ENCODE assay signal across 8 mouse cellular contexts in the genomic region with DNA sequence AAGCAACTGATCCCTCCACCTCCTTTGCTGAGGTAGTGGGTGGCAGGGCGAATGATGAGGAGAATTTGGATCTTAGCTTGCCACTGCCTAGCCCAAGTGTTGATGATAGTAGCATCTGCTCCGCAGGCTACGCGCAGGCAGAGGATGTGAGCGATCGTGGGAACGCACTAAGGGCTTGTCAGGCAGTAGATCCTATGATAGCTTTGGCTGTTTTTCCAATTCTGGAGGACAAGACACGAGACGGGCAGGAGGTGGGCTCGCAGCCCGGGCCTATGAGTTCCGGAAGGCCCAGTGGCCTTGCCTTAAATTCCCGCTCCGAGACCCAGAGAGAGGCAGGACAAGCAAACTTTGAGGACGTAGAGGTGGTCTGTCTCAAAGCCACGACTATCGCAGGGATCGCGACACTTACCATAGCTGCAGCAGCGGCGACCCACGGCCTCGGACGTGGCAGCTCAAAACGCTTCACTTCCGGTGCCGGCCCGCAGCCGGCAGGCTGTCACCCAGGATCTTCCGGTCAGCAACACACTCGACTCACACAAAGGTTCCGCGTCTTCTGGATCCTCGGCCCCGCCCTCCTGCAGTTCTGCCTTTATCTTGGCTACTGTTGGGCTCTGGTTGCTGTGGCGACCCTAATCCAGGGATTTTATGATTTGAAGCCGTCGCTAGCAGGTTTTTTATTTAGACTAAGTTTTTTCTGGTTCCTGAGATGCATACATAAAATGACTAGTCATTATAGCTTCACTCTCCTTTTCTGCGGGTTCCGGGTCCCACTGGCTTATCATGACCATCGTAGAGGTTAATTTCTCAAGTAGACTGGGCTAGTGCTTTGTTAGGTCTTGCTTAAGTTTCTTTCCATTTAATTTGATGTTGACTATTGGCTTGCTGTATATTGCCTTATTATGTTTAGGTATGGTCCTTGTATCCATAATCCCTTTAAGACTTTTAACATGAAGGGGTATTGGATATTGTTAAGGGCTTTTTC. TPM values are rescaled to one million over a fixed set of nuclear protein-coding genes. Genes with fewer than 3 reads are reported as not detected.
DNase-seq lines count a peak whose midpoint lies in the region; ATAC-seq and TF ChIP-seq lines count a peak whose summit lies in the region.

Gene Sec13, minus strand, starts transcription at position 508 of the 982 bp plus-strand sequence.

- ATAC-seq in forebrain, embryonic 12.5 days (ENCODE audit: low FRiP score) = peak; percentile 91
- ATAC-seq in heart, postnatal 0 days (ENCODE audit: insufficient read depth, low read depth) = peak; percentile 81
- ATAC-seq in liver, postnatal 0 days = peak; percentile 87
- ATAC-seq in neural tube, embryonic 14.5 days (ENCODE audit: low read depth) = peak; percentile 88

- H3K36me3 ChIP-seq in CH12.LX (replicated peaks in 1 of 2; ENCODE audit: control insufficient read depth in 1 of 2, insufficient read depth in 1 of 2, low read length in 1 of 2) = peaks cover 24 to 31% of the 10 kb centered on the region in 2 experiments
- peaks cover 26% of the 10 kb centered on the region for H3K36me3 ChIP-seq in forebrain, embryonic 12.5 days (replicated peaks)
- H3K36me3 ChIP-seq in heart, postnatal 0 days (replicated peaks; ENCODE audit: control insufficient read depth, insufficient read depth, low read length) = peaks cover 28% of the 10 kb centered on the region
- peaks cover 19% of the 10 kb centered on the region for H3K36me3 ChIP-seq in liver, postnatal 0 days (replicated peaks; ENCODE audit: insufficient read depth, low read length)
- H3K36me3 ChIP-seq in neural tube, embryonic 14.5 days (ENCODE audit: control insufficient read depth, insufficient read depth, low read length) = peaks cover 10% of the 10 kb centered on the region

- H3K27me3 ChIP-seq in CH12.LX (replicated peaks) = peaks cover 40% of the 10 kb centered on the region
- H3K27me3 ChIP-seq in forebrain, embryonic 12.5 days = no peaks in the 10 kb centered on the region; the same call in 1 of the 2 replicates
- H3K27me3 ChIP-seq in heart, postnatal 0 days (ENCODE audit: control insufficient read depth, insufficient read depth, low read length) = no peaks in the 10 kb centered on the region
- no peaks in the 10 kb centered on the region for H3K27me3 ChIP-seq in liver, postnatal 0 days (ENCODE audit: insufficient read depth, low read length)
- H3K27me3 ChIP-seq in neural tube, embryonic 14.5 days (ENCODE audit: control insufficient read depth, insufficient read depth, low read length) = no peaks in the 10 kb centered on the region; the same call in 1 of the 2 replicates

- TF ChIP-seq RAD21 in CH12.LX (IDR thresholded peaks at IDR 0.05; ENCODE audit: low read depth, low read length) = no peak

- H3K9me3 ChIP-seq in CH12.LX (replicated peaks; ENCODE audit: low read length) = no peaks in the 10 kb centered on the region
- H3K9me3 ChIP-seq in forebrain, embryonic 12.5 days = no peaks in the 10 kb centered on the region
- H3K9me3 ChIP-seq in heart, postnatal 0 days (replicated peaks; ENCODE audit: control insufficient read depth, low read length) = no peaks in the 10 kb centered on the region
- no peaks in the 10 kb centered on the region for H3K9me3 ChIP-seq in liver, postnatal 0 days (ENCODE audit: low read length)
- H3K9me3 ChIP-seq in neural tube, embryonic 14.5 days (ENCODE audit: control insufficient read depth, low read length) = no peaks in the 10 kb centered on the region

- H3K9ac ChIP-seq in CH12.LX (ENCODE audit: insufficient read depth, low read depth) = peak within 1 kb of the TSS; percentile 87
- peak within 1 kb of the TSS; percentile 81 for H3K9ac ChIP-seq in forebrain, embryonic 12.5 days
- peak within 1 kb of the TSS; percentile 89 for H3K9ac ChIP-seq in heart, postnatal 0 days (replicated peaks; ENCODE audit: low read depth, low read length)
- peak within 1 kb of the TSS; percentile 76 for H3K9ac ChIP-seq in liver, postnatal 0 days (replicated peaks)
- peak within 1 kb of the TSS; percentile 83 for H3K9ac ChIP-seq in neural tube, embryonic 14.5 days (replicated peaks; ENCODE audit: low read depth, low read length)

- dilution Hi-C loops in CH12.LX (cut with MboI; ENCODE audit: extremely low pct_ligation_motif_present, extremely low pct_unique_long_range_greater_than_20kb, low sequenced_read_pairs) = no loop called here

- H3K79me2 ChIP-seq in CH12.LX (replicated peaks; ENCODE audit: control insufficient read depth, extremely low read depth, insufficient read depth, poor library complexity, severe bottlenecking) = peaks cover 34% of the 10 kb centered on the region

- H3K4me2 ChIP-seq in CH12.LX (ENCODE audit: insufficient read depth, low read depth, poor library complexity, severe bottlenecking) = peak within 1 kb of the TSS; percentile 78
- peak within 1 kb of the TSS; percentile 83 for H3K4me2 ChIP-seq in forebrain, embryonic 12.5 days
- H3K4me2 ChIP-seq in heart, postnatal 0 days (ENCODE audit: low read depth, low read length) = peak within 1 kb of the TSS; percentile 77
- peak within 1 kb of the TSS; percentile 85 for H3K4me2 ChIP-seq in liver, postnatal 0 days (ENCODE audit: low read depth, low read length)
- peak within 1 kb of the TSS; percentile 91 for H3K4me2 ChIP-seq in neural tube, embryonic 14.5 days (ENCODE audit: low read depth, low read length)

- no peak for TF ChIP-seq CTCF in CH12.LX (conservative IDR thresholded peaks at IDR 0.05 in 1 of 2, IDR thresholded peaks at IDR 0.05 in 1 of 2; ENCODE audit: low read depth in 2 of 2, low read length in 2 of 2)
- no peak for TF ChIP-seq CTCF in heart, postnatal 0 days (IDR thresholded peaks at IDR 0.05; ENCODE audit: low read depth)
- 0 out of 2 replicates have a peak, but pooled peaks have one; percentile 6 for TF ChIP-seq CTCF in liver, postnatal 0 days (IDR thresholded peaks at IDR 0.05; ENCODE audit: low read depth)

- no peak for TF ChIP-seq EP300 in CH12.LX (IDR thresholded peaks at IDR 0.05; ENCODE audit: low read length)
- TF ChIP-seq EP300 in heart, postnatal 0 days (IDR thresholded peaks at IDR 0.05; ENCODE audit: low read depth) = no peak
- 0 out of 2 replicates have a peak, but pooled peaks have one; percentile 25 for TF ChIP-seq EP300 in liver, postnatal 0 days (IDR thresholded peaks at IDR 0.05; ENCODE audit: low read depth)

- WGBS in forebrain, embryonic 12.5 days = 7% methylated on average over 41 of the region's 41 CpGs
- 7% methylated on average over 41 of the region's 41 CpGs for WGBS in heart, postnatal 0 days
- WGBS in liver, postnatal 0 days (ENCODE audit: insufficient replicate concordance) = 6% methylated on average over 41 of the region's 41 CpGs
- 7% methylated on average over 41 of the region's 41 CpGs for WGBS in neural tube, embryonic 14.5 days

- TF ChIP-seq POLR2A in CH12.LX (IDR thresholded peaks at IDR 0.05; ENCODE audit: low read depth, low read length) = peak; percentile 86

- peaks cover 0 to 15% of the 10 kb centered on the region in 2 experiments; a peak in 2 of 4 replicates for H3K4me1 ChIP-seq in CH12.LX (ENCODE audit: control insufficient read depth in 1 of 2, insufficient read depth in 2 of 2)
- H3K4me1 ChIP-seq in forebrain, embryonic 12.5 days = peaks cover 12% of the 10 kb centered on the region
- peaks cover 5% of the 10 kb centered on the region for H3K4me1 ChIP-seq in heart, postnatal 0 days (ENCODE audit: control insufficient read depth, insufficient read depth)
- H3K4me1 ChIP-seq in liver, postnatal 0 days (ENCODE audit: insufficient read depth) = peaks cover 15% of the 10 kb centered on the region
- H3K4me1 ChIP-seq in neural tube, embryonic 14.5 days (ENCODE audit: control insufficient read depth, insufficient read depth, low read length) = peaks cover 10% of the 10 kb centered on the region

- H3K4me3 ChIP-seq in CH12.LX (replicated peaks in 1 of 3; ENCODE audit: low read depth in 2 of 3, low read length in 2 of 3, poor library complexity in 1 of 3) = peak within 1 kb of the TSS; percentile 91 to 98 (median 93)
- H3K4me3 ChIP-seq in forebrain, embryonic 12.5 days (replicated peaks) = peak within 1 kb of the TSS; percentile 83
- H3K4me3 ChIP-seq in heart, postnatal 0 days (ENCODE audit: low read depth, low read length) = peak within 1 kb of the TSS; percentile 84
- H3K4me3 ChIP-seq in liver, postnatal 0 days (ENCODE audit: low read depth, low read length) = peak within 1 kb of the TSS; percentile 67
- peak within 1 kb of the TSS; percentile 85 for H3K4me3 ChIP-seq in neural tube, embryonic 14.5 days (ENCODE audit: low read depth, low read length)

- peak; percentile 83 for DNase-seq in CH12.LX (ENCODE audit: extremely low read depth)
- peak; percentile 90 for DNase-seq in c-Kit-positive CD71-positive TER-119-negative erythroid progenitor cells, embryonic 14.5 days (ENCODE audit: low read depth)
- peak; percentile 69 for DNase-seq in heart, postnatal 0 days (ENCODE audit: low spot score)
- DNase-seq in kidney, postnatal 4 days = peak; percentile 91 to 92
- peak; percentile 89 for DNase-seq in liver, postnatal 0 days
- peak; percentile 91 for DNase-seq in testis, postnatal 10 days (ENCODE audit: low spot score)

- no peak within 1 kb of the TSS for H3K27ac ChIP-seq in CH12.LX (ENCODE audit: insufficient read depth, low read depth)
- 0 out of 2 replicates have a peak within 1 kb of the TSS, but pooled peaks have one; percentile 62 for H3K27ac ChIP-seq in forebrain, embryonic 12.5 days
- peak within 1 kb of the TSS; percentile 66 for H3K27ac ChIP-seq in heart, postnatal 0 days (ENCODE audit: low read depth)
- H3K27ac ChIP-seq in liver, postnatal 0 days (ENCODE audit: low read depth) = peak within 1 kb of the TSS; percentile 13
- no peak within 1 kb of the TSS for H3K27ac ChIP-seq in neural tube, embryonic 14.5 days (ENCODE audit: low read depth, low read length)

- in situ Hi-C loops in CH12.LX (cut with MboI; ENCODE audit: low pct_ligation_motif_present, low pct_unique_long_range_greater_than_20kb, low sequenced_read_pairs) = no loop called here

TF ChIP-seq in CH12.LX, 34 proteins besides CTCF, POLR2A, EP300 and RAD21 (continues in another document):
- peak; percentile 87 for TF ChIP-seq ELF1 (IDR thresholded peaks at IDR 0.05; ENCODE audit: low read depth, low read length)
- TF ChIP-seq HCFC1 (IDR thresholded peaks at IDR 0.05; ENCODE audit: low read depth, low read length) = peak; percentile 92
- peak; percentile 87 for TF ChIP-seq TCF12 (IDR thresholded peaks at IDR 0.05; ENCODE audit: low read depth, low read length)
- no peak for TF ChIP-seq USF1 (IDR thresholded peaks at IDR 0.05; ENCODE audit: low read depth, low read length)
- peak; percentile 88; the same call in 1 of the 2 replicates for TF ChIP-seq KAT2A (IDR thresholded peaks at IDR 0.05; ENCODE audit: insufficient replicate concordance, low read length)

RNA-seq across cellular contexts. Expression of gene Sec13, which starts in this region (rescaled TPM):
- total RNA-seq in CH12.LX (2012; rRNA removed) (209 and 244 TPM in 2 replicates), CH12.LX (2014; rRNA removed) (257 and 267 TPM in 2 replicates)
- polyA plus RNA-seq in CH12.LX (2012; ENCODE audit: insufficient read length, low read depth) = 145 and 156 TPM in 2 replicates
- 230 and 237 TPM in 2 replicates for polyA plus RNA-seq in forebrain, embryonic 12.5 days (2016; fragmentation: Nextera tagmentation; extraction: Ambion mirVana)
- total RNA-seq in heart, postnatal 0 days (2014; rRNA removed; ENCODE audit: low replicate concordance) = 141 and 159 TPM in 2 replicates
- polyA plus RNA-seq in heart, postnatal 0 days (2015; fragmentation: Nextera tagmentation; extraction: Ambion mirVana) = 165 and 175 TPM in 2 replicates
- polyA plus RNA-seq in liver, postnatal 0 days (2015; fragmentation: Nextera tagmentation; extraction: Ambion mirVana) = 102 and 110 TPM in 2 replicates
- polyA plus RNA-seq in neural tube, embryonic 14.5 days (2014; fragmentation: Nextera tagmentation; extraction: Ambion mirVana) = 191 and 210 TPM in 2 replicates

Comparison
In these comparisons a context has a peak if more than half of its experiments do, and no peak if none do; other contexts are left out.
1. H3K27ac ChIP-seq: peak in forebrain, embryonic 12.5 days (single experiment), heart, postnatal 0 days (single experiment) and liver, postnatal 0 days (single experiment); none in CH12.LX (single experiment) and neural tube, embryonic 14.5 days (single experiment).
2. Peak in every context shown above with its lines, with median percentiles within 50 percentile points of each other: DNase-seq, H3K4me2 ChIP-seq, H3K4me3 ChIP-seq, H3K9ac ChIP-seq and ATAC-seq.